ENCODE assay signal across 8 mouse cellular contexts in the genomic region with DNA sequence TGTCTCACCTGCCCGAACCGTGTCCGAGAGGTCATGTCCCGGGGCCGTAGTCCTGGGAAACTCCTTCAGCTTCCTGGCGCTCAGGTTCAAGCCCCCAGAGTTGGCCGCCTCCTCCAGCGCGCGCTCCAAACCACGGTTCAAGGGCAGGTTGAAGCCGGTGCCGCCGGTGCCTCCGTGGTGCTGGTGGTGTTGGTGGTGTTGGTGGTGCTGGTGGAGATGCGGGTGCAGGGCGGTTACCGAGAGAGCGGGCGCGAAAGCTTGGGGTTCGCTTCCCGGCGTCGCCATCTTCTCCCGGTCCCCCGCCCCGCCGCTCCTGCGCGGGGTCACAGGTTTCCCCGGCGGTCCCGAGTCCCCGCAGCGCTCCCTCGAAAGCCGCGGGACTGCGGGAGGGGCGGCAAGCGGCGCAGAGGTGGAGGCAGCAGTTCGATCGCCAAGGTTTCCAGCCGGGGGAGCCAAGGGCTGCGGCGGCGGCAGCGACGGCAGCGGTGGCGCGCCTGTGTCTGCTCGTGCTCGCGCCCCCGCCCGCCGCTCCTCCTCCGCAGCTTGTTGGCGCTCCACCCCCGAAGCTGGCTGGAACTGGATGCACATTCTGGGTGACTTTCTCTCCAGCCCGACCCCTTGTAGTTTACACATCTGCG. TPM values are rescaled to one million over a fixed set of nuclear protein-coding genes. Genes with fewer than 3 reads are reported as not detected.
DNase-seq lines count a peak whose midpoint lies in the region; ATAC-seq lines count a peak whose summit lies in the region.

A gene (minus strand): TSS at position 501 of the 638 bp plus-strand sequence.

- peak; percentile 87 for DNase-seq in Muller cell, postnatal 12 days (ENCODE audit: inconsistent ontology term)
- peak; percentile 77 for DNase-seq in cerebellum, adult 8-10 months
- peak; percentile 81 for DNase-seq in hindbrain, embryonic 10.5 days (ENCODE audit: low spot score)
- peak; percentile 67 to 74 for DNase-seq in layer of hippocampus, postnatal 25 days (ENCODE audit: extremely low spot score in 1 of 2, low spot score in 1 of 2)
- peak; percentile 84 for DNase-seq in lung, postnatal 14 days
- DNase-seq in ovary, postnatal 36 days (ENCODE audit: low spot score): peak; percentile 87
- DNase-seq in thymus, postnatal 25 days: peak; percentile 89

- peaks cover 3% of the 10 kb centered on the region; the same call in 1 of the 2 replicates for H3K36me3 ChIP-seq in hindbrain, embryonic 10.5 days

- H3K27ac ChIP-seq in hindbrain, embryonic 10.5 days: peak within 1 kb of the TSS; percentile 95

- H3K27me3 ChIP-seq in hindbrain, embryonic 10.5 days (ENCODE audit: insufficient read depth, poor library complexity, severe bottlenecking): no peaks in the 10 kb centered on the region

- H3K4me1 ChIP-seq in hindbrain, embryonic 10.5 days (replicated peaks): peaks cover 25% of the 10 kb centered on the region

- peak; percentile 60 for ATAC-seq in frontal cortex, adult (ENCODE audit: low TSS enrichment)

- WGBS in hindbrain, embryonic 10.5 days: under 1% methylated on average over 61 of the region's 65 CpGs

- H3K9me3 ChIP-seq in hindbrain, embryonic 10.5 days: no peaks in the 10 kb centered on the region

- peak within 1 kb of the TSS; percentile 89 for H3K4me3 ChIP-seq in hindbrain, embryonic 10.5 days

RNA-seq across cellular contexts. Expression of the gene that starts here (rescaled TPM):
- 6.8 and 8.2 TPM in 2 replicates for polyA plus RNA-seq in hindbrain, embryonic 10.5 days (2016; fragmentation: Nextera tagmentation; extraction: Ambion mirVana)
- total RNA-seq in layer of hippocampus, postnatal 25 days (2021): 10 to 100 TPM; 17.8 to 18.9 TPM

Comparison
In these comparisons a context has a peak if more than half of its experiments do, and no peak if none do; other contexts are left out.
1. Peak in every context shown above with its lines: DNase-seq, ATAC-seq, H3K4me3 ChIP-seq and H3K27ac ChIP-seq.